Mouse (Mus musculus): ENCODE measurements around the gene Hoxb1. TPM values are rescaled to one million over a fixed set of nuclear protein-coding genes. Genes with fewer than 3 reads are reported as not detected.
A peak's percentile ranks its signal among the peaks of the same experiment; 100 is the strongest.

Hoxb1 gene
- total and polyA plus RNA-seq, 2 experiments from 2014 or later: not detected

GRCm38 (mm10) chr11:96353939-96354338 lies 11.6 kb upstream of the Hoxb1 start:
- H3K9me3 ChIP-seq (ENCODE audit: low read length): no peaks in the 10 kb centered on the region
- ATAC-seq (no peak), DNase-seq (peak; percentile 57)
- 6% methylated on average over 8 of the region's 8 CpGs for WGBS
- no peak overlapping the region for H3K9ac ChIP-seq
- no peak overlapping the region for H3K4me3 ChIP-seq (ENCODE audit: low read depth, low read length)
- H3K4me2 ChIP-seq (ENCODE audit: low read depth): no peak overlapping the region
- no peak overlapping the region for H3K27ac ChIP-seq (ENCODE audit: low read depth, low read length)
- TF ChIP-seq CTCF (IDR thresholded peaks at IDR 0.05; ENCODE audit: low read depth): no peak
- H3K27me3 ChIP-seq (ENCODE audit: insufficient read depth, low read length): peaks cover 93% of the 10 kb centered on the region
- no peaks in the 10 kb centered on the region for H3K36me3 ChIP-seq (ENCODE audit: insufficient read depth)
- no peaks in the 10 kb centered on the region for H3K4me1 ChIP-seq (ENCODE audit: insufficient read depth)

GRCm38 (mm10) chr11:96354376-96354775 lies 11.2 kb upstream of the Hoxb1 start:
- no peak for TF ChIP-seq CTCF (IDR thresholded peaks at IDR 0.05; ENCODE audit: low read depth)
- H3K4me2 ChIP-seq (ENCODE audit: low read depth): no peak overlapping the region
- peak; percentile 35 for DNase-seq
- no peaks in the 10 kb centered on the region for H3K36me3 ChIP-seq (ENCODE audit: insufficient read depth)
- peaks cover 90% of the 10 kb centered on the region for H3K27me3 ChIP-seq (ENCODE audit: insufficient read depth, low read length)
- no peaks in the 10 kb centered on the region for H3K9me3 ChIP-seq (ENCODE audit: low read length)
- no peak overlapping the region for H3K27ac ChIP-seq (ENCODE audit: low read depth, low read length)
- 2% methylated on average over 25 of the region's 25 CpGs for WGBS
- no peaks in the 10 kb centered on the region for H3K4me1 ChIP-seq (ENCODE audit: insufficient read depth)
- no peak overlapping the region for H3K9ac ChIP-seq
- no peak for ATAC-seq
- no peak overlapping the region for H3K4me3 ChIP-seq (ENCODE audit: low read depth, low read length)

GRCm38 (mm10) chr11:96354801-96355311 lies 10.7 kb upstream of the Hoxb1 start:
- Histone ChIP-seq H3K9me3 (ENCODE audit: low read length) (no peaks in the 10 kb centered on the region), H3K36me3 (ENCODE audit: insufficient read depth) (no peaks in the 10 kb centered on the region), H3K27me3 (ENCODE audit: insufficient read depth, low read length) (peaks cover 90% of the 10 kb centered on the region), H3K4me2 (ENCODE audit: low read depth) (no peak overlapping the region), H3K27ac (ENCODE audit: low read depth, low read length) (no peak overlapping the region), H3K4me3 (ENCODE audit: low read depth, low read length) (no peak overlapping the region), H3K9ac (no peak overlapping the region), H3K4me1 (ENCODE audit: insufficient read depth) (no peaks in the 10 kb centered on the region)
- no peak for TF ChIP-seq CTCF (IDR thresholded peaks at IDR 0.05; ENCODE audit: low read depth)
- 5% methylated on average over 9 of the region's 9 CpGs for WGBS
- no peak for DNase-seq
- no peak for ATAC-seq

GRCm38 (mm10) chr11:96363807-96364206 lies 1.7 kb upstream of the Hoxb1 start:
- no peaks in the 10 kb centered on the region for H3K4me1 ChIP-seq (ENCODE audit: insufficient read depth)

GRCm38 (mm10) chr11:96366092-96367041 lies 815 bp downstream of the Hoxb1 start:
- DNase-seq (no peak), ATAC-seq (no peak)
- Histone ChIP-seq H3K9me3 (ENCODE audit: low read length) (no peaks in the 10 kb centered on the region), H3K27me3 (ENCODE audit: insufficient read depth, low read length) (peaks cover 96% of the 10 kb centered on the region), H3K4me3 (ENCODE audit: low read depth, low read length) (no peak overlapping the region), H3K27ac (ENCODE audit: low read depth, low read length) (no peak overlapping the region), H3K4me2 (ENCODE audit: low read depth) (no peak overlapping the region), H3K36me3 (ENCODE audit: insufficient read depth) (no peaks in the 10 kb centered on the region), H3K9ac (no peak overlapping the region), H3K4me1 (ENCODE audit: insufficient read depth) (no peaks in the 10 kb centered on the region)
- WGBS: 1% methylated on average over 47 of the region's 47 CpGs
- no peak for TF ChIP-seq CTCF (IDR thresholded peaks at IDR 0.05; ENCODE audit: low read depth)

More at GRCm38 (mm10) chr11:96363807-96364206, 1.7 kb upstream of the Hoxb1 start:
- 3% methylated on average over 5 of the region's 5 CpGs for WGBS
- no peak for DNase-seq
- Histone ChIP-seq H3K4me3 (ENCODE audit: low read depth, low read length) (no peak overlapping the region), H3K9ac (no peak overlapping the region), H3K9me3 (ENCODE audit: low read length) (no peaks in the 10 kb centered on the region), H3K36me3 (ENCODE audit: insufficient read depth) (no peaks in the 10 kb centered on the region), H3K27ac (ENCODE audit: low read depth, low read length) (no peak overlapping the region), H3K27me3 (ENCODE audit: insufficient read depth, low read length) (peaks cover 87% of the 10 kb centered on the region), H3K4me2 (ENCODE audit: low read depth) (no peak overlapping the region)
- ATAC-seq: no peak
- no peak for TF ChIP-seq CTCF (IDR thresholded peaks at IDR 0.05; ENCODE audit: low read depth)

- TF ChIP-seq CTCF (IDR thresholded peaks at IDR 0.05; ENCODE audit: low read depth): no peak
- H3K4me1 ChIP-seq (ENCODE audit: insufficient read depth): no peaks in the 10 kb centered on the region
- no peak overlapping the region for H3K9ac ChIP-seq
- H3K27ac ChIP-seq (ENCODE audit: low read depth, low read length): no peak overlapping the region
- DNase-seq (no peak), ATAC-seq (no peak)
- no peaks in the 10 kb centered on the region for H3K9me3 ChIP-seq (ENCODE audit: low read length)
- WGBS: 11% methylated on average over 6 of the region's 6 CpGs
- H3K27me3 ChIP-seq (ENCODE audit: insufficient read depth, low read length): peaks cover 95% of the 10 kb centered on the region
- H3K4me3 ChIP-seq (ENCODE audit: low read depth, low read length): no peak overlapping the region
- H3K4me2 ChIP-seq (ENCODE audit: low read depth): no peak overlapping the region
- H3K36me3 ChIP-seq (ENCODE audit: insufficient read depth): no peaks in the 10 kb centered on the region
These were observed 1.6 kb downstream of the Hoxb1 start for GRCm38 (mm10) chr11:96367141-96367540.

GRCm38 (mm10) chr11:96368686-96369085 lies 3.1 kb downstream of the Hoxb1 start:
- Histone ChIP-seq H3K4me3 (ENCODE audit: low read depth, low read length) (no peak overlapping the region), H3K4me1 (ENCODE audit: insufficient read depth) (no peaks in the 10 kb centered on the region), H3K27ac (ENCODE audit: low read depth, low read length) (no peak overlapping the region), H3K9ac (no peak overlapping the region), H3K27me3 (ENCODE audit: insufficient read depth, low read length) (peaks cover 97% of the 10 kb centered on the region), H3K36me3 (ENCODE audit: insufficient read depth) (no peaks in the 10 kb centered on the region), H3K9me3 (ENCODE audit: low read length) (no peaks in the 10 kb centered on the region), H3K4me2 (ENCODE audit: low read depth) (no peak overlapping the region)
- WGBS: 12% methylated on average over 5 of the region's 5 CpGs
- no peak for ATAC-seq
- DNase-seq: no peak
- TF ChIP-seq CTCF (IDR thresholded peaks at IDR 0.05; ENCODE audit: low read depth): no peak
